ENCODE assay signal across 9 mouse cellular contexts in genomic region chr14:60086254-60086807, GRCm38 (mm10).
DNase-seq lines count a peak whose midpoint lies in the region; ATAC-seq and TF ChIP-seq lines count a peak whose summit lies in the region.
"Had no signal": no experiment of that assay in that cellular context is flagged by ENCODE, and none has a peak within 500 bp of the region (broad histone marks: within the 10 kb centered on the region; RNA-seq: fewer than 3 reads in every experiment).

No protein-coding gene starts in this region.

- H3K36me3 ChIP-seq in forebrain, embryonic 10.5 days (replicated peaks): no peaks in the 10 kb centered on the region
- no peaks in the 10 kb centered on the region for H3K36me3 ChIP-seq in limb, embryonic 10.5 days
- no peaks in the 10 kb centered on the region for H3K36me3 ChIP-seq in neural tube, embryonic 13.5 days

- ATAC-seq in neural tube, embryonic 13.5 days (ENCODE audit: low read depth): peak; percentile 68
- no peak for ATAC-seq in activated CD4-positive, CD25-positive, alpha-beta regulatory T cell, adult 4 months

- 2% methylated on average over 21 of the region's 21 CpGs for WGBS in forebrain, embryonic 10.5 days
- WGBS in limb, embryonic 10.5 days: 4% methylated on average over 21 of the region's 21 CpGs
- 3% methylated on average over 21 of the region's 21 CpGs for WGBS in neural tube, embryonic 13.5 days

- peak overlapping the region; percentile 78 for H3K9ac ChIP-seq in neural tube, embryonic 13.5 days

- no peaks in the 10 kb centered on the region for H3K9me3 ChIP-seq in forebrain, embryonic 10.5 days
- no peaks in the 10 kb centered on the region for H3K9me3 ChIP-seq in limb, embryonic 10.5 days (replicated peaks)
- no peaks in the 10 kb centered on the region for H3K9me3 ChIP-seq in neural tube, embryonic 13.5 days

- no peak overlapping the region for H3K27ac ChIP-seq in layer of hippocampus, adult 2 months
- peak overlapping the region; percentile 74 for H3K27ac ChIP-seq in forebrain, embryonic 10.5 days
- peak overlapping the region; percentile 73 for H3K27ac ChIP-seq in limb, embryonic 10.5 days
- peak overlapping the region; percentile 61 for H3K27ac ChIP-seq in neural tube, embryonic 13.5 days (replicated peaks)

- H3K4me2 ChIP-seq in neural tube, embryonic 13.5 days: peak overlapping the region; percentile 73

- TF ChIP-seq CTCF in layer of hippocampus, adult 2 months (conservative IDR thresholded peaks at IDR 0.05): no peak

- H3K27me3 ChIP-seq in forebrain, embryonic 10.5 days (ENCODE audit: poor library complexity, severe bottlenecking): peaks cover 33% of the 10 kb centered on the region
- H3K27me3 ChIP-seq in limb, embryonic 10.5 days (ENCODE audit: low read depth, poor library complexity, severe bottlenecking): peaks cover 26% of the 10 kb centered on the region
- no peaks in the 10 kb centered on the region for H3K27me3 ChIP-seq in neural tube, embryonic 13.5 days

- peak overlapping the region; percentile 54 for H3K4me3 ChIP-seq in layer of hippocampus, adult 2 months
- H3K4me3 ChIP-seq in forebrain, embryonic 10.5 days: peak overlapping the region; percentile 61
- H3K4me3 ChIP-seq in limb, embryonic 10.5 days: peak overlapping the region; percentile 63
- H3K4me3 ChIP-seq in neural tube, embryonic 13.5 days: peak overlapping the region; percentile 55
- H3K4me3 ChIP-seq: erythroblast, embryonic 14.5 days had no signal

- no peak for DNase-seq in layer of hippocampus, adult 2 months (ENCODE audit: low spot score in 2 of 2)
- DNase-seq in layer of hippocampus, postnatal 14 days (ENCODE audit: low spot score in 2 of 2): no peak
- no peak for DNase-seq in forebrain, embryonic 10.5 days (ENCODE audit: extremely low spot score, low spot score)
- no peak for DNase-seq in limb, embryonic 10.5 days (ENCODE audit: low spot score)
- no peak for DNase-seq in spleen, postnatal 4 days (ENCODE audit: low spot score in 2 of 2)
- no peak for DNase-seq in lung, postnatal 4 days

- peaks cover 18% of the 10 kb centered on the region for H3K4me1 ChIP-seq in forebrain, embryonic 10.5 days
- peaks cover 14% of the 10 kb centered on the region for H3K4me1 ChIP-seq in limb, embryonic 10.5 days
- peaks cover 25% of the 10 kb centered on the region for H3K4me1 ChIP-seq in neural tube, embryonic 13.5 days (replicated peaks)
